Mouse (Mus musculus): ENCODE results near the gene Unc5b.

The Unc5b gene

DNA sequence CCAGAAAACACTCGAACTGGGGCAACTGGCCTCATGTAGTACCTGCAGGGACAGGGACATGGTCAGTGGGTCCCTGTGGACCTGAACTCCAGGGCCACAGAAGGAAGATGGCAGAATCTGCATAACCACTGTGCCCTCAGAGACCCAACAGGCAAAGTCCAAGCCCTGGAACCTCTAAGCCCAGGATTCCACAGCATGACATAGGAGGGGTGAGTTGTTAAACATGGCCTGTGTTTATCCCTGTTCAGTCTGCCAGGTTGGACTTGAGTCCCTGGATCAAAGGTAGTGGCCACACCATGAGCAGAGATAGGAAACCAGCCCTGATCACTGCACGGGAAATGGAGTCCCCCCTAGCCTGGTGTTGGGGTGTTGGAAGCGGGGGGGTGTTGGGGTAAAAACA is 114.9 kb downstream of the Unc5b start:
- DNase-seq, result peak; percentile 41
